Mouse (Mus musculus) ES-Bruce4 (cell line): ENCODE measurements around the gene Serpina1b.

Experiments used
- CTCF ChIP-seq: IDR thresholded peaks from one replicate; pipeline ENCODE4 v1.8.1; 2011; ENCODE audit warnings: low read depth, low read length
- EP300 ChIP-seq: IDR thresholded peaks from 2 replicates; pipeline ENCODE4 v1.6.1; 2011; ENCODE audit warnings: low read depth, low read length; ENCODE audit not compliant: insufficient read depth
- POLR2A ChIP-seq: IDR thresholded peaks from one replicate; pipeline ENCODE4 v1.8.1; 2011; ENCODE audit warnings: low read length; ENCODE audit not compliant: insufficient read depth

GRCm38 (mm10) chr12:103685386-103685785 is 144.8 kb downstream of the Serpina1b start:
- TF ChIP-seq CTCF, result no peak
- TF ChIP-seq POLR2A, result no peak
- no peak for TF ChIP-seq EP300
